Mouse (Mus musculus) cerebral cortex, adult 2 months (tissue): Measurements from ENCODE around the gene 1600014C23Rik.

Experiments used
- WGBS: fragments of 180-500 bp; shearing (Covaris S2); methylation state at CpG from one replicate; pipeline ENCODE4 v1.1.7; 2018; 5-methylcytosine and 5-hydroxymethylcytosine counted together

Gene 1600014C23Rik

DNA sequence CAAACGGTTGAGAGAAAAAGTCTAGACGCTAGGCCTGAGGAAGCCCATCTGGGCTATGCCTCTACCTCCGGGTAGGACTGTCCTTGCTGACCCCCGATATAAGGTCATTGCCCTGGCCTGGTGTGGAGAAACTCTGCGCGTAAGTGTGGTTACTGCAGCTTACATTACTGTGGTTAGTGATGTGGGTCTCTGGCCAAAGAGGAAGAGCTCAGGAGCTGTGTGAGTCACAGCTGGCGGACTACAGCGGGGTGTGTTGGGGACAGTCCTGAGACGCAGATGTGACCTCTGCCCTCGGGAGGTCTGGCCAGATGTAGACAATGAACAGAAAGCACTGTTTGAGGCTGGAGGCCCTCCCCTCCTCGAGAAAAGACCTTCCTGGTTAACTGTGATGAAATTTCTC is 19.0 kb upstream of the 1600014C23Rik start:
- 49% methylated on average over 11 of the region's 11 CpGs for WGBS

- 78% methylated on average over 8 of the region's 8 CpGs for WGBS
These were observed 18.4 kb upstream of the 1600014C23Rik start for GRCm38 (mm10) chr17:45752053-45752452.

GRCm38 (mm10) chr17:45751359-45751758 is 17.7 kb upstream of the 1600014C23Rik start:
- WGBS: 100% methylated on average over 1 of the region's 1 CpGs

DNA sequence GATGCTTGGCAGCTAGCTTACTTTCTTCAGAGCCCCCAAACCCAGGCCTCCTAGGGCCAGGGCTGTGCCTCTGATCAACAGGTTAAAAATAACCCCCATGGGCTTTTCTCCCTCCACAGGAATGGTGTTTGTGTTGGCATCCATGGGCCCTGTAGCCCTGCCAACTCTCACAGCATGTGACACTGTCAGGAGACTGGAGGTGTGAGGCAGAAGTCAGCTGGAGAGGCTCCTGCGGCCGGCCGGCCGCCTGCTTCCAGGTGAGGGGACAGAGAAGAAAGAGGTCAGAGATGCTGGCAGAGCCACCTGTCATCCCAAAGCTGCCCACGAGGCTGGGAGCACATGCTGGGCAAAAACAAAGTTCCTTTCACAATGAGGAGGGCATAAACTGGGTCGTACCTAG is 15.5 kb upstream of the 1600014C23Rik start:
- WGBS: 63% methylated on average over 6 of the region's 6 CpGs

- 53% methylated on average over 16 of the region's 16 CpGs for WGBS
These were observed 14.5 kb upstream of the 1600014C23Rik start for GRCm38 (mm10) chr17:45747858-45748785.

- WGBS: 85% methylated on average over 4 of the region's 4 CpGs
These were observed 13.6 kb upstream of the 1600014C23Rik start for GRCm38 (mm10) chr17:45747293-45747692.

DNA sequence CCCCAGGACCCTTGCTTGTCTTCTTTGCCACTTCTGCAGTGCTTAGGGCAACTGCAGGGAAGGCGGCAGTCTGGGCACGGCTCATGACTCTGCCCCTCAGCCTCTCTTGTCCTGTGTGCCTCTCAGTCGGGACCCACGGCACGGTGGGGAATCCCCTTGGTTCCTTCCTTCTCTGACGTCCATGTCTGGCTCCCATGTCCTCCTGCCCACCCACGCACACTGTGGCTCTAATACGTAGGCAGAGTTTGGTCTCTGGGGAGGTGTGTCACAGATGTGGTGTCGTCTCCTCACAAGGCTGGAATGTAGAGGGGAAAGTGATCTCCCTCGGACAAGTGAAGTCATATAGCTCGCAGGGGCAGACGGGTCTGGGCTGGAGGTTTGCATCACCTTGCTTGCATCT is 13.1 kb upstream of the 1600014C23Rik start:
- 73% methylated on average over 12 of the region's 12 CpGs for WGBS

DNA sequence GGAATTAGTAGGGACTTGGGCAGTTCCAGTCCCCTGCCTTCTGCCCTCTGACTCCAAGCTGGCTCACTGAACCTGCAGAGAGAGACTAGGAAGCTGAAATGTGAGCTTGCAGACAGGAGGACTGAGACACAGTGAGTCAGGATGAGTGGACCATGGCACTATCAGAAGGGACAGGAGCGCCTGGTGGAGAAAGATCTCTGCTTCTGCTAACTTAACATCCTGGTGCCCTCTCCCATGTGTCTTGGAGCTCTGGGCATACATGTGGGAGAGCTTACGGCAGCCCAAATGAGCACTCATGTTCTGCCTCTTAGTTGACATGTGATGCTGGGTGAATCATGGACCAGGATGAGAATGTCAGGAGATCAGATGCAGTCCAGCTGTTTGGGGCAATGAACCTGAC is 12.0 kb upstream of the 1600014C23Rik start:
- WGBS: 92% methylated on average over 2 of the region's 2 CpGs

DNA sequence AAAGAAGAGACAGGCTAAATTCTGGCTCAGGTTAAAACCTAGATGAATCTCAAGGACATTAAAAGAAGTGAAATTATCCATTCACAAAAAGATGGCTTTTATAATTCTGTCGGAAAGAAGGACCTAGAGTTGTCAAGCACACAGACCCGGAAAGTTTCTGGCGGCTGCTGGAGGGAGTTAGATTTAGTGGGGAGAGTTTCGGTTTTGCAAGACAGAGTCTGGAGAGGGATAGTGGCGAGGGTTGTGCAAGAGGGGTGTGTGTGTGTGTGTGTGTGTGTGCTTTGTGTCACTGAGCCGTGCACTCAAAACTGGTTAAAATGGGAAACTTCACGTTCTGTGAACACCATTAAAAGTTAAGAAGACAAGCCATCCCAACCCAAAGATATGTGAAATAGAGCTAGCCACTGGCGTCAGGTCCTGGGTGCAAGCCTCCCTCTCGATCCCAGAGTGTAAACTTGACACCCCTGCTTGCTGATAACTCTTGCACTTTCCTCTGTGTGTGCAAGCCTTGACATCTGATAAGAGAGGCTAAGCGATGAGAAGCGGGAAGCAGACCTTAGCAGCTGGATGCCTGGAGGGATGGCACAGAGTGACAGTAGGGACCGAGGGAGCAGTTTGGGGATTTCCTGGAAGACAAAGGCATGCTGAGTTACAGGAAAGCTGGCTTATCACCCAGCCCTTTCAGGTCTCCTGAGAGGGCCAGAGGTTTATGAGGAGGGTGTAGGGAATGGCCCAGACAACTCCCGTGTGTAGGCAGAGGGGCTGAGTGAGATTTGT is 8.9 kb upstream of the 1600014C23Rik start:
- 77% methylated on average over 13 of the region's 13 CpGs for WGBS

DNA sequence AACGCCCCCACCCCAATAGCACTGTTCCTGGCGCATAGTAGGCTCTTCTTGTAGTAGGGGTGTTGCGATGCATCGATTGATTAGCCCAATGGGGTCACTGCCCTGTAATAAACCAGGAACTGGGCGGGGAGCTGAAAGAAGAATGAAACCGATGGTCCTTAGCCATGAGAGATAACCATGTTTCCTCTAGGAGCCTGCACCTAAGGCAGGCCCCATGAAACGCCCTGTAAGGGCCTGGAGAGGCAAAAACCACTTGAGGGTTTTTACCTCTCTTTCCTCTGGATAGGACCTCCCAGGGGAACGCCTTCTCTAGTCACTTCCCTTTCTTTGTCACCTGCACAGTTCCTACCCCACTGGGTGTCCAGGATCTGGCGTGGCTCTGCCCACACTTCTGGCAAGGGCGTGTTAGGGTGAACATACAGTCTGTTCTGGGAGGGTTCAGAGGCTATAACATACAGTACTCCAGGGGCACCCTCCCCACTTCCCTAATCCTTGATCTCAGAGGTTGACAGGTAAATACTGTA is 3.5 kb upstream of the 1600014C23Rik start:
- 28% methylated on average over 10 of the region's 10 CpGs for WGBS

DNA sequence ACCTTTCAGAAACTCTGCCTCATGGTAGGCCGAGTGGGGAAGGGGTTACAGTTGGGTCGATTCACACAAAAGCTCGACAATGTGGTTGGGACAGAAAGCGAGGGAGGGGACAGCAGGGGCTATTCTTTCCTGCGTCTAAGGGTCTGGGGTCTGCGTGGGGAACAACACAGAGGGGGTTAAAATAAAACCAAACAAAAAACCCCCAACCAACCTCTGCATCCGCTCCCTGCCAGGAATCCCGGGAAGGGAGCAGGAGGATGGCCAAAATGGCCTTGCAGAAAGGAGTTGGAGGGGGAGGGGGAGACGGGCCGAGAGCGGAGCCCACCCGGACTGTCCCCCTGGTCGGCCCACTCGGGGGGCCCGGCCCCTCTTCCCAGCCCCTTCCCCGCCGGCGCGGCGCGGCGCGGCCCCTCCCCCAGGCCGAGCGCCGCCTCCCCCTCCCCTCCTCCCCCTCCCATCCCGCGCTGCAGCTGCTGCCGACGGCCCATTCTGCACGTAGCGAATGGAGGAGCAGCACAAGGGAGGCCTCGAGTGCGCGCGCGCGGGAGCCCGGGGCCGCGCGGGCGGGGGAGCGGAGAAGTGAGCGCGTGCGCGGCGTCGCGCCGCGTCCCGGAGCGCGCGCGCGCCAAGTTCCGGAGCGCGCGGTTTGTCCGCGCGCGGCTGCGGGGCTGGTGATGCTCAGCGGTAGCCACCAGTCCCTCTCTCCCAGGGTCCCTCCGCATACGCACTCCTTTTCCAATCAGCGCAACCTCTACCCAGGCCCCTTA is 2.9 kb upstream of the 1600014C23Rik start:
- WGBS: 2% methylated on average over 65 of the region's 72 CpGs

DNA sequence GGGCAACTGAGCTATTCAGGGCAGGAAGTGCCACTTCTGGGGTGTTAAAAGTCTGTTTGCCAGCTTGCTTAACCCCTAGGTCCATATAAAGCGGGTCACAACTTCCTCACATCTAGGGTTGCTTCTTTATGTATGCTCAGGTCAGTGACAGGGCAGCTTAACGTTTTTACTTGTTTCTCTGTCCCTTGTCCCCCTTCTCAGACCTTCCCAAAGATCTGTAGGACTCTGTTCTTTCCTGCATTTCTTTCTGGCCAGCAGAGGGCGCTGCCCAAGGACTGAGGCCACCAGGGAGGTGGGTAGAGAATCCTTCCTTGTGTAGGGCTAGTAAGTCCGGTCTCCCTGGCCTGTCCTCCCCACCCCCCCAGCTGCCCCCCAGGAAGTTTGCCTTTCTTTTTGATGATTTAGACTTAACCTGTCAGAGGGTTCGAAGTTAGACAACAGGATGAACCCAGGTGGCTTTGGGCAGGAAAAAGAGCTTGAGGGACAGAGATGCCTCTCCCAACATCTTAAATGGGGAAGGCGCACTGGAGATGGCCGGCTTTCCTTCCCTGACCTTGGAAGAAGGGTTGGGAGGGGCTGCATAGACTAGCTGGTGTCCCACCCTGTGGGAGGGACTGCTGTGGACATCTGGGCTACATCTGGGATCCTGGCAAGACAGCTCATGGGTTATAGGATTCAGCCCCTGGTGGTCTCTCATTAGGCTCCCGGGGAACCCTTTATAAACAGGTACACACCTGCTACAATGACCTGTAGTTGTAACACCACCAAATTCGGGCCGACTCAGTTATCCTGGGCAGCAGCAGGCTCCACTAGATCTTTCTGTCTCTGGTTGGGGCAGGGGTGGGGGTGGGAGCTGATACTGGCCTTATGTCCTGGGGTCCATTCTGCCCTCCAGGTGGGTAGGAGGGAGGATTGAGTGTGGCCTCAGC is 2.0 kb upstream of the 1600014C23Rik start:
- WGBS: 8% methylated on average over 10 of the region's 10 CpGs

DNA sequence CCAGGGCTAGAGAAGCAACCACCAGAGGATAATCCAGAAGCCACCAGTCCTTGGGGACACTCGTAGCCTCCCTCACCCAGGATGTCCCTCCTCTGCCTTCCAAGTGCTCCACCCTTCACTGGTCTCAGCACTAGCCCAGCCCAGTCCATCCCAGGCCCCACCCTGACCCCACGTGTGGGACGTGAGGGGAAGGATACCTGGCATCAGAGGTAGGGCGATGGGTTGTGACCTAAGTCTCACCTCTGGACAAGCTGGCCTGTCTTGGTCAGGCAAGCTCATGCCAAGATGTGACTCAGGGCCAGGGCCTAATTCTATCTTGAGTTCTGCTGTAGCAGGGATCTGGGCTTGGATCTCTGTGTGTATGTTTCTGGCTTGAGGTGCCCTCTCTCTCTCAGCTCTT is 1.2 kb upstream of the 1600014C23Rik start:
- WGBS: 81% methylated on average over 4 of the region's 4 CpGs

- WGBS: 58% methylated on average over 3 of the region's 3 CpGs
These were observed 689 bp upstream of the 1600014C23Rik start for GRCm38 (mm10) chr17:45734333-45734732.

- 38% methylated on average over 19 of the region's 19 CpGs for WGBS
These were observed 458 bp downstream of the 1600014C23Rik start for GRCm38 (mm10) chr17:45733038-45733734.

- 17% methylated on average over 9 of the region's 9 CpGs for WGBS
These were observed 2.3 kb downstream of the 1600014C23Rik start for GRCm38 (mm10) chr17:45731172-45731864.

GRCm38 (mm10) chr17:45730696-45731095 is 2.9 kb downstream of the 1600014C23Rik start:
- 78% methylated on average over 4 of the region's 4 CpGs for WGBS

- 66% methylated on average over 10 of the region's 10 CpGs for WGBS
These were observed 4.3 kb downstream of the 1600014C23Rik start for GRCm38 (mm10) chr17:45729387-45729786.

GRCm38 (mm10) chr17:45727983-45728723 is 5.5 kb downstream of the 1600014C23Rik start:
- 82% methylated on average over 8 of the region's 8 CpGs for whole genome bisulfite sequencing
